Mouse (Mus musculus) bone marrow, adult 2 months (tissue): ENCODE measurements around the gene Acbd4.

Experiments
- CTCF ChIP-seq: fragments of 200-500 bp; IDR thresholded peaks from 2 replicates; pipeline ENCODE4 v1.5.1; 2011; ENCODE audit warnings: low read length, control low read depth; ENCODE audit not compliant: control insufficient read depth, insufficient read depth
- POLR2A ChIP-seq: fragments of 200-500 bp; IDR thresholded peaks from 2 replicates; pipeline ENCODE4 v1.6.1; 2011; ENCODE audit warnings: low read depth, mild to moderate bottlenecking, control low read depth, low read length, borderline replicate concordance; ENCODE audit not compliant: control insufficient read depth

DNA sequence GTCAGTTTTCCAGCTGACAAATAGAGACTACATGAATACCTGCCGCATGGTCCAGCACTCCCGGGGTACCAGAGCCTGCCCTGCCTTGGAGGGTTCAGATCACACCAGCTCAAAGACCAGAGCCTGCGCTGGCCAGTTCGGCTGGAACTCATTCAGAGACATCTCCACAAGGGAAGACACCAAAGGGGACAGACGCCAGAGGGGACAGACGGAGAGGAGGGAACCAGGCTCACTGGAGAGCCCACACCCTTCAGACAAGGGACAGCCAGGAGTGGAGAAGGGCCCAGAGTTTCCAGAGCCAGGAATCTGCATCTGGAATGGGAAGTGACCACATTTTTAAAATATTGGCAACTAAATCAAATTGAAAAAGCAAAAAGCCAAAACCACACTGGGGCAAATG is 19.9 kb upstream of the Acbd4 start:
- TF ChIP-seq CTCF (no peak), POLR2A (no peak)
